Mouse (Mus musculus) midbrain, embryonic 14.5 days (tissue): Measurements from ENCODE around the gene Pold1. TPM values are rescaled to one million over a fixed set of nuclear protein-coding genes. Genes with fewer than 3 reads are reported as not detected.

Experiments
- ATAC-seq: fragments of 200-750 bp; cut with Nextera tagmentation; 2 replicates; pipeline ENCODE4 v1.8.0; 2017; ENCODE audit warnings: moderate number of reproducible peaks, moderate library complexity; ENCODE audit not compliant: low FRiP score, low TSS enrichment
- DNase-seq: peaks from one replicate; pipeline ENCODE4 v3.0.0-alpha.2; 2015
- H3K27ac ChIP-seq: fragments of 300-500 bp; sonication (generic); replicated peaks from 2 replicates; pipeline ENCODE4 v1.5.1; 2014; ENCODE audit warnings: mild to moderate bottlenecking, low read depth, low read length, moderate library complexity
- H3K27me3 ChIP-seq: fragments of 300-500 bp; sonication (generic); 2 replicates; pipeline ENCODE4 v1.6.1; 2014; ENCODE audit warnings: low read length, control low read depth, mixed read lengths; ENCODE audit not compliant: control insufficient read depth, insufficient read depth
- H3K36me3 ChIP-seq: fragments of 300-500 bp; sonication (generic); 2 replicates; pipeline ENCODE4 v1.6.1; 2014; ENCODE audit warnings: low read length, control low read depth; ENCODE audit not compliant: control insufficient read depth, insufficient read depth
- H3K4me1 ChIP-seq: fragments of 300-500 bp; sonication (generic); 2 replicates; pipeline ENCODE4 v1.6.1; 2014; ENCODE audit warnings: mild to moderate bottlenecking, antibody characterized with exemption, low read length, control low read depth; ENCODE audit not compliant: control insufficient read depth, insufficient read depth
- H3K4me2 ChIP-seq: fragments of 300-500 bp; sonication (generic); 2 replicates; pipeline ENCODE4 v1.6.1; 2014; ENCODE audit warnings: mild to moderate bottlenecking, low read length, moderate library complexity
- H3K4me3 ChIP-seq: fragments of 300-500 bp; sonication (generic); replicated peaks from 2 replicates; pipeline ENCODE4 v1.5.1; 2014; ENCODE audit warnings: low read depth, low read length
- H3K9ac ChIP-seq: fragments of 300-500 bp; sonication (generic); replicated peaks from 2 replicates; pipeline ENCODE4 v1.6.1; 2014; ENCODE audit warnings: mild to moderate bottlenecking, low read length, moderate library complexity
- H3K9me3 ChIP-seq: fragments of 300-500 bp; sonication (generic); 2 replicates; pipeline ENCODE4 v1.6.1; 2016; ENCODE audit warnings: low read length, control low read depth, mixed read lengths; ENCODE audit not compliant: control insufficient read depth
- WGBS: fragments of 180-500 bp; shearing (Covaris S2); extraction: QIAGEN DNeasy Blood & Tissue Kit; methylation state at CpG from one replicate; pipeline ENCODE4 v1.1.7; 2014; 5-methylcytosine and 5-hydroxymethylcytosine counted together
- polyA plus RNA-seq: library from polyadenylated mRNA; unstranded; fragments of >200 nt; fragmentation: Nextera tagmentation; extraction: Ambion mirVana; gene quantifications from 2 replicates; pipeline ENCODE4 v1.2.1, GENCODE M21; 2014

The Pold1 gene
- polyA plus RNA-seq, 1 experiment from 2014 or later, result 19.5 TPM

- Histone ChIP-seq H3K4me2 (no peak overlapping the region), H3K9me3 (no peaks in the 10 kb centered on the region), H3K9ac (no peak overlapping the region), H3K36me3 (peaks cover 24% of the 10 kb centered on the region), H3K27me3 (no peaks in the 10 kb centered on the region), H3K27ac (no peak overlapping the region), H3K4me1 (peaks cover 8% of the 10 kb centered on the region), H3K4me3 (no peak overlapping the region)
- no peak for DNase-seq
- ATAC-seq, result no peak
- WGBS, result 98% methylated on average over 3 of the region's 3 CpGs
Observed at GRCm38 (mm10) chr7:44546274-44546673, 2.4 kb downstream of the Pold1 start.

- Histone ChIP-seq H3K27me3 (no peaks in the 10 kb centered on the region), H3K4me3 (no peak overlapping the region), H3K9ac (no peak overlapping the region), H3K36me3 (peaks cover 30% of the 10 kb centered on the region), H3K9me3 (no peaks in the 10 kb centered on the region), H3K4me2 (no peak overlapping the region), H3K4me1 (peaks cover 7% of the 10 kb centered on the region), H3K27ac (no peak overlapping the region)
- ATAC-seq (no peak), DNase-seq (no peak)
- WGBS, result 83% methylated on average over 12 of the region's 12 CpGs
Observed at GRCm38 (mm10) chr7:44543071-44543470, 5.6 kb downstream of the Pold1 start.

GRCm38 (mm10) chr7:44542555-44542954 lies 6.1 kb downstream of the Pold1 start:
- ATAC-seq (no peak), DNase-seq (no peak)
- Histone ChIP-seq H3K27me3 (no peaks in the 10 kb centered on the region), H3K9me3 (no peaks in the 10 kb centered on the region), H3K9ac (no peak overlapping the region), H3K4me3 (no peak overlapping the region), H3K4me2 (no peak overlapping the region), H3K4me1 (peaks cover 2% of the 10 kb centered on the region; the same call in 1 of the 2 replicates), H3K27ac (no peak overlapping the region), H3K36me3 (peaks cover 34% of the 10 kb centered on the region)
- 96% methylated on average over 11 of the region's 11 CpGs for WGBS

- Histone ChIP-seq H3K4me3 (no peak overlapping the region), H3K9me3 (no peaks in the 10 kb centered on the region), H3K9ac (no peak overlapping the region), H3K27ac (no peak overlapping the region), H3K4me2 (no peak overlapping the region), H3K4me1 (no peaks in the 10 kb centered on the region), H3K27me3 (no peaks in the 10 kb centered on the region), H3K36me3 (peaks cover 54% of the 10 kb centered on the region)
- 93% methylated on average over 41 of the region's 41 CpGs for WGBS
- DNase-seq (no peak), ATAC-seq (no peak)
Observed at GRCm38 (mm10) chr7:44538756-44539624, 9.7 kb downstream of the Pold1 start.

GRCm38 (mm10) chr7:44537496-44537895 lies 11.2 kb downstream of the Pold1 start:
- 94% methylated on average over 13 of the region's 13 CpGs for WGBS
- no peaks in the 10 kb centered on the region for H3K27me3 ChIP-seq
- H3K27ac ChIP-seq, result no peak overlapping the region

GRCm38 (mm10) chr7:44537009-44537408 lies 11.6 kb downstream of the Pold1 start:
- H3K36me3 ChIP-seq, result peaks cover 52% of the 10 kb centered on the region
- H3K27me3 ChIP-seq, result no peaks in the 10 kb centered on the region
- no peak overlapping the region for H3K9ac ChIP-seq
- WGBS, result 83% methylated on average over 7 of the region's 7 CpGs
- no peak overlapping the region for H3K4me3 ChIP-seq
- H3K4me2 ChIP-seq, result no peak overlapping the region
- no peak for ATAC-seq
- H3K4me1 ChIP-seq, result no peaks in the 10 kb centered on the region
- no peaks in the 10 kb centered on the region for H3K9me3 ChIP-seq
- no peak overlapping the region for H3K27ac ChIP-seq
- no peak for DNase-seq

More at GRCm38 (mm10) chr7:44537496-44537895, 11.2 kb downstream of the Pold1 start:
- no peak overlapping the region for H3K9ac ChIP-seq
- H3K4me2 ChIP-seq, result no peak overlapping the region
- no peak overlapping the region for H3K4me3 ChIP-seq
- ATAC-seq (no peak), DNase-seq (no peak)
- H3K9me3 ChIP-seq, result no peaks in the 10 kb centered on the region
- peaks cover 57% of the 10 kb centered on the region for H3K36me3 ChIP-seq
- H3K4me1 ChIP-seq, result no peaks in the 10 kb centered on the region

DNA sequence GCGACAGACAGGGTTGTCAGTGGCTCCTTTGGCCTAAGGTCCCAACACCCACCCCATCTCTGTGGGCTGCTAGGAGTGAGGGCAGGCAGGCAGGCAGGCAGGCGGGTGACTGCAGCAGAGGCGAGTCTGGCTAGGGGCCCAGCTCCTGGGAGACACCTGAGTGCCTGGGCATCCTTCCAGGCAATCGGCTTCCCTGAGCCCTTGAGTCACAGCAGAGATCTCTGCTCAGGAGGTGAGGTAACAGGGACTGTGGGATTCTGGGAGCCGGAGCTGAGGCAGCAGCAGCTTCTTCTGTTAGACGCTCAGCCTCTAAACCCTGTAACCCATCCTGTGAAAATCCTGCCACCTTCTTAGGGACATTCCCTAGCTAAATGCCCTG lies 12.1 kb downstream of the Pold1 start:
- Histone ChIP-seq H3K27me3 (no peaks in the 10 kb centered on the region), H3K4me1 (no peaks in the 10 kb centered on the region), H3K4me3 (no peak overlapping the region), H3K9ac (no peak overlapping the region), H3K27ac (no peak overlapping the region), H3K9me3 (no peaks in the 10 kb centered on the region), H3K36me3 (peaks cover 52% of the 10 kb centered on the region), H3K4me2 (no peak overlapping the region)
- DNase-seq (no peak), ATAC-seq (no peak)
- 90% methylated on average over 6 of the region's 6 CpGs for WGBS

- DNase-seq (no peak), ATAC-seq (no peak)
- WGBS, result 93% methylated on average over 27 of the region's 27 CpGs
- Histone ChIP-seq H3K4me2 (no peak overlapping the region), H3K4me3 (no peak overlapping the region), H3K27ac (no peak overlapping the region), H3K27me3 (no peaks in the 10 kb centered on the region), H3K9me3 (no peaks in the 10 kb centered on the region), H3K9ac (no peak overlapping the region), H3K4me1 (no peaks in the 10 kb centered on the region), H3K36me3 (peaks cover 49% of the 10 kb centered on the region)
Observed at GRCm38 (mm10) chr7:44535657-44536589, 12.7 kb downstream of the Pold1 start.
